In genomic region chr9:11119153-11119552, GRCm38 (mm10) we compare ENCODE assay signal across 35 mouse cellular contexts.
"Had no signal": no experiment of that assay in that cellular context is flagged by ENCODE, and none has a peak within 500 bp of the region (broad histone marks: within the 10 kb centered on the region; RNA-seq: fewer than 3 reads in every experiment).

No protein-coding gene starts in this region.

- H3K4me3 ChIP-seq: heart, embryonic 10.5 days; heart, embryonic 12.5 days; heart, embryonic 13.5 days; heart, embryonic 15.5 days; hindbrain, embryonic 10.5 days; hindbrain, embryonic 12.5 days; hindbrain, embryonic 13.5 days; hindbrain, embryonic 15.5 days; intestine, embryonic 15.5 days; kidney, embryonic 15.5 days; layer of hippocampus, adult 2 months; left cerebral cortex, adult 2 months had no signal

- H3K4me2 ChIP-seq: heart, embryonic 11.5 days; heart, embryonic 12.5 days; heart, embryonic 13.5 days; heart, embryonic 15.5 days; hindbrain, embryonic 12.5 days; hindbrain, embryonic 13.5 days; hindbrain, embryonic 14.5 days; hindbrain, embryonic 15.5 days; intestine, embryonic 15.5 days; kidney, embryonic 15.5 days had no signal

- H3K4me1 ChIP-seq: heart, embryonic 10.5 days; heart, embryonic 12.5 days; heart, embryonic 13.5 days; heart, embryonic 15.5 days; hindbrain, embryonic 10.5 days; hindbrain, embryonic 12.5 days; hindbrain, embryonic 13.5 days; hindbrain, embryonic 15.5 days; intestine, embryonic 15.5 days; kidney, embryonic 15.5 days had no signal

- ATAC-seq: hindbrain, embryonic 16.5 days; hindbrain, postnatal 0 days; inflammation-experienced regulatory T-cells, adult 6 months; intestine, embryonic 15.5 days; intestine, embryonic 16.5 days; intestine, postnatal 0 days had no signal

- DNase-seq: heart, postnatal 10 days; heart, postnatal 14 days; heart, postnatal 36 days; heart, postnatal 4 days; kidney, adult 11 months; kidney, adult 18-20 months; kidney, adult 2 months; kidney, adult 8-10 months; kidney, adult 9 months; kidney, postnatal 10 days; kidney, postnatal 14 days; kidney, postnatal 36 days; kidney, postnatal 4 days; layer of hippocampus, adult 9-11 months; layer of hippocampus, postnatal 36 days had no signal

- H3K27me3 ChIP-seq: heart, embryonic 12.5 days; heart, embryonic 13.5 days; heart, embryonic 15.5 days; hindbrain, embryonic 12.5 days; hindbrain, embryonic 13.5 days; hindbrain, embryonic 15.5 days; intestine, embryonic 15.5 days; kidney, embryonic 15.5 days had no signal

- H3K9me3 ChIP-seq: heart, embryonic 13.5 days; heart, embryonic 15.5 days; hindbrain, embryonic 10.5 days; hindbrain, embryonic 12.5 days; hindbrain, embryonic 15.5 days; intestine, embryonic 15.5 days; kidney, embryonic 15.5 days had no signal

- H3K27ac ChIP-seq: heart, embryonic 10.5 days; heart, embryonic 13.5 days; heart, embryonic 15.5 days; hindbrain, embryonic 10.5 days; hindbrain, embryonic 12.5 days; hindbrain, embryonic 13.5 days; hindbrain, embryonic 14.5 days; hindbrain, embryonic 15.5 days; hindbrain, postnatal 0 days; intestine, embryonic 15.5 days; kidney, embryonic 15.5 days; kidney, postnatal 0 days; layer of hippocampus, adult 2 months; left cerebral cortex, adult 2 months had no signal

- H3K9ac ChIP-seq: heart, embryonic 12.5 days; heart, embryonic 13.5 days; heart, embryonic 15.5 days; hindbrain, embryonic 12.5 days; hindbrain, embryonic 13.5 days; hindbrain, embryonic 14.5 days; hindbrain, embryonic 15.5 days; intestine, embryonic 15.5 days; kidney, embryonic 15.5 days had no signal

- H3K36me3 ChIP-seq: heart, embryonic 10.5 days; heart, embryonic 12.5 days; heart, embryonic 13.5 days; heart, embryonic 15.5 days; hindbrain, embryonic 10.5 days; hindbrain, embryonic 12.5 days; hindbrain, embryonic 13.5 days; hindbrain, embryonic 15.5 days; intestine, embryonic 15.5 days; kidney, embryonic 15.5 days had no signal
